Mouse (Mus musculus) kidney, postnatal 0 days (tissue): ENCODE results near the gene Zfp553. TPM values are rescaled to one million over a fixed set of nuclear protein-coding genes. Genes with fewer than 3 reads are reported as not detected.
A peak's percentile ranks its signal among the peaks of the same experiment; 100 is the strongest.

ENCODE experiments used
- ATAC-seq: fragments of 200-750 bp; cut with Nextera tagmentation; replicated peaks from 2 replicates; pipeline ENCODE4 v1.8.0; 2017; ENCODE audit warnings: low read depth, moderate number of reproducible peaks, moderate TSS enrichment, moderate library complexity; ENCODE audit not compliant: low FRiP score
- DNase-seq: peaks from one replicate; pipeline ENCODE4 v3.0.0-alpha.2; 2016; ENCODE audit warnings: low spot score
- H3K27ac ChIP-seq: fragments of 300-500 bp; sonication (generic); 2 replicates; pipeline ENCODE4 v1.5.1; 2014; ENCODE audit warnings: mild to moderate bottlenecking
- H3K27me3 ChIP-seq: fragments of 300-500 bp; sonication (generic); 2 replicates; pipeline ENCODE4 v1.6.1; 2014; ENCODE audit warnings: low read length, mixed read lengths; ENCODE audit not compliant: insufficient read depth
- H3K36me3 ChIP-seq: fragments of 300-500 bp; sonication (generic); 2 replicates; pipeline ENCODE4 v1.6.1; 2014; ENCODE audit warnings: low read length, mixed read lengths; ENCODE audit not compliant: insufficient read depth
- H3K4me1 ChIP-seq: fragments of 300-500 bp; sonication (generic); replicated peaks from 2 replicates; pipeline ENCODE4 v1.6.1; 2014; ENCODE audit warnings: antibody characterized with exemption, low read length, mixed read lengths; ENCODE audit not compliant: insufficient read depth
- H3K4me2 ChIP-seq: fragments of 300-500 bp; sonication (generic); 2 replicates; pipeline ENCODE4 v1.6.1; 2014; ENCODE audit warnings: mild to moderate bottlenecking, low read length, moderate library complexity, mixed read lengths
- H3K4me3 ChIP-seq: fragments of 300-500 bp; sonication (generic); replicated peaks from 2 replicates; pipeline ENCODE4 v1.5.1; 2014; ENCODE audit warnings: low read depth, low read length
- H3K9ac ChIP-seq: fragments of 300-500 bp; sonication (generic); 2 replicates; pipeline ENCODE4 v1.6.1; 2014; ENCODE audit warnings: low read depth, low read length
- H3K9me3 ChIP-seq: fragments of 300-500 bp; sonication (generic); replicated peaks from 2 replicates; pipeline ENCODE4 v1.6.1; 2016; ENCODE audit warnings: low read length, inconsistent platforms, mixed read lengths
- CTCF ChIP-seq: IDR thresholded peaks from 2 replicates; pipeline ENCODE4 v1.5.1; 2016; ENCODE audit warnings: antibody characterized with exemption, low read depth, mild to moderate bottlenecking, moderate library complexity
- WGBS: fragments of 180-500 bp; shearing (Covaris S2); extraction: QIAGEN DNeasy Blood & Tissue Kit; methylation state at CpG from one replicate; pipeline ENCODE4 v1.1.7; 2014; 5-methylcytosine and 5-hydroxymethylcytosine counted together
- polyA plus RNA-seq: library from polyadenylated mRNA; unstranded; fragments of >200 nt; fragmentation: Nextera tagmentation; extraction: Ambion mirVana; gene quantifications from 2 replicates; pipeline ENCODE4 v1.2.1, GENCODE M21; 2015

Zfp553 gene
- polyA plus RNA-seq, result 22.3 and 25.1 TPM in 2 replicates

DNA sequence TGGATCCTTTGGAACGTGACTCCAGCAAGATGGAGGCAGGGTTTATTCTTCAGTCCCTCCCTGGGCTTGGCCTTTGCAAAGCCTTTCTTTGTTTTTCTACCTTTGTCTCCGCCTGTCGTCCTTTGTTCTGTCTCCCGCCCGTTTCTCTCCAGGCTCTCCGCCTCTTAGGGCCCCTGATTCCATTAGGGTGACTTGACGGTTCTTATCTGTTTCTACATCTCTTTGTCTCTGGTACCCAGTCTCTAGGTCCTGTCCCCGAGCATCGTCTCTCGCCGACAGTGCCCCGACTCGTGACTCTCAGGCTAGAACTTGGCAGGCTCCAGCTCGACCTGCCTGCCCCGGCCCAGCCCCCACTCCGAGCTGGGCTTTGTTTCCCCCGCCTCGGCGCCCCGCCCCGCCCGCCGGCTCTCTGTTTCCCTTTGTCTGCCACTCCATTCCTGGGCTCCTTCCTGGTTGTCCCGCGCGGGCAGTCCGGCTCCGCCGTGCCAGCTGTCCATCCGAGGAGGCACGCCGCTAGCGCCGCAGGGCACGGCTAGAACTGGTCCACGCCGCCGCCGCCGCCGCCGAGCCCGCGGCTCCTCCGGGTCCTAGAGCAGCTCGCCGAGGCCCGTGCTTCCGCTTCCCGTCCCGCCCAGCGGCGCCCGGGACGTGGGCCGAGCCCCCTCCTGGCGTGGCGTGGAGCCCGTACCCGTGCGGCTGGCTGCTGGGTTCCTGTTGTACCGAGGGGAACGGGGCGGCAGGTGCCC is at the start of gene Zfp553, which contains the start of gene Sept1:
TSS of gene Zfp553 (plus strand) at position 440 of the 746 bp plus-strand sequence.
TSS of gene Sept1 (minus strand) at position 509 of the 746 bp plus-strand sequence.
- Histone ChIP-seq H3K27me3 (no peaks in the 10 kb centered on the region), H3K9me3 (no peaks in the 10 kb centered on the region), H3K27ac (peak within 1 kb of the TSS; percentile 97), H3K4me3 (peak within 1 kb of the TSS; percentile 90), H3K4me1 (peaks cover 13% of the 10 kb centered on the region), H3K36me3 (peaks cover 29% of the 10 kb centered on the region), H3K9ac (peak within 1 kb of the TSS; percentile 87), H3K4me2 (peak within 1 kb of the TSS; percentile 67)
- peak; percentile 91 for ATAC-seq
- DNase-seq, result peak; percentile 90
- TF ChIP-seq CTCF, result no peak
- WGBS, result under 1% methylated on average over 64 of the region's 64 CpGs

DNA sequence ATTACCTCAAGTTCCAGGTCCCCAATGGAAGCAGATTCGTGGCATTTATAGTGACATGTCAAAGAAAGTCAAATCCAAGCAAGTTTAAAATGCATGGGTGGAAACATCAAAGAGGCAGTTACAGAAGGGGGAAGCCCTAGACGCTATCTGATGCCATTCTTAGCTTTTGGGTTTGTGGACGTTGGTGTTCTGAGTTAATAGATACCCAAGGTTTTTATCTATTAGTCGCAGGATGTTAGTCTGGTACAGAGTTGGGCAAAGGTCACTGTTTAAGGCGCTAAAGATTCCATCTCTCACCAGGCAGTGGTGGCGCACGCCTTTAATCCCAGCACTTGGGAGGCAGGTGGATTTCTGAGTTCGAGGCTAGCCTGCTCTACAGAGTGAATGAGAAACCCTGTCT is 49.5 kb upstream of the Zfp553 start:
- Histone ChIP-seq H3K4me3 (no peak overlapping the region), H3K36me3 (no peaks in the 10 kb centered on the region), H3K9ac (no peak overlapping the region), H3K4me1 (no peaks in the 10 kb centered on the region), H3K4me2 (no peak overlapping the region), H3K27me3 (no peaks in the 10 kb centered on the region), H3K27ac (no peak overlapping the region), H3K9me3 (no peaks in the 10 kb centered on the region)
- DNase-seq (no peak), ATAC-seq (no peak)
- WGBS, result 69% methylated on average over 8 of the region's 8 CpGs
- TF ChIP-seq CTCF, result no peak

DNA sequence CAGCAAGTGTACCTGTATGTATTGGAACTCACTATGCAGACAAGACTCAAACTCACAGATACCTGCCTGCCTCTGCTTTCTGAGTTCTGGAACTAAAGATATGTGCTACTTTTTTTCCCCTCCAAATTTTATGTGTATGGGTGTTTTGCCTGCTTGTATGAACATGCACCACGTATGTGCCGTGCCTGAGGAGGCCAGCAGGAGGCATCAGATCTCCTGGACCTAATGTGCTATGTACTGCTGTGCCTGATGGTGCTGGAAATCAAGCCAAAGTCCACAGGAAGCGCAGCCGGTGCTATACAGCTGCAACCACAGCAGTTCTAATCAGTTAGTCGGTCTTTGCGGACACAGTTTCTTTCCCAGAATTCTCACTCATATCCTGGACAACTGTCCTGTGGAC is 49.0 kb upstream of the Zfp553 start:
- no peaks in the 10 kb centered on the region for H3K9me3 ChIP-seq
- DNase-seq (no peak), ATAC-seq (0 out of 2 replicates have a peak, but pooled peaks have one; percentile 43)
- WGBS, result 77% methylated on average over 6 of the region's 6 CpGs
- no peak overlapping the region for H3K27ac ChIP-seq
- H3K9ac ChIP-seq, result no peak overlapping the region
- H3K4me1 ChIP-seq, result no peaks in the 10 kb centered on the region
- H3K4me3 ChIP-seq, result no peak overlapping the region
- H3K4me2 ChIP-seq, result no peak overlapping the region
- TF ChIP-seq CTCF, result peak; percentile 43
- no peaks in the 10 kb centered on the region for H3K36me3 ChIP-seq
- H3K27me3 ChIP-seq, result no peaks in the 10 kb centered on the region

DNA sequence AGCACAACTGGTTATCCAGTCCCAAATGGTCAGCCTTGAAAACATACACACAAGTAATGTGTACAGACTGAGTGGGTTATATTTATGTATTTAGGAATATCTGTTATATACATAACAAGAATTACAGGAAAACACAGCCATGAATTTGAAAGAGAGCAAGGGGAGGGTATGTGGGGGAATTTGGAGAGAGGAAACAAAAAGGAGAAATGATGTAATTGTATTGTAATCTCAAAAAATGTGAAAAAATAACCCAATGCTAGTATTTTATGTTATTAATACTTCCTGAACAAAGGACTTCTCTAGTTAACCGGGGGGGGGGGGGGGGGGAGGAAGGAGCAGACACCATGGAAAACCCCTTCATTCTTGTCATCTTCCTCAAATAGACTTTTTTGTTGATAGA is 48.1 kb upstream of the Zfp553 start:
- no peak overlapping the region for H3K9ac ChIP-seq
- no peaks in the 10 kb centered on the region for H3K36me3 ChIP-seq
- ATAC-seq (no peak), DNase-seq (no peak)
- WGBS, result 40% methylated on average over 1 of the region's 1 CpGs
- no peak overlapping the region for H3K4me3 ChIP-seq
- H3K9me3 ChIP-seq, result no peaks in the 10 kb centered on the region
- no peaks in the 10 kb centered on the region for H3K27me3 ChIP-seq
- H3K4me2 ChIP-seq, result no peak overlapping the region
- TF ChIP-seq CTCF, result no peak
- no peaks in the 10 kb centered on the region for H3K4me1 ChIP-seq
- H3K27ac ChIP-seq, result no peak overlapping the region

DNA sequence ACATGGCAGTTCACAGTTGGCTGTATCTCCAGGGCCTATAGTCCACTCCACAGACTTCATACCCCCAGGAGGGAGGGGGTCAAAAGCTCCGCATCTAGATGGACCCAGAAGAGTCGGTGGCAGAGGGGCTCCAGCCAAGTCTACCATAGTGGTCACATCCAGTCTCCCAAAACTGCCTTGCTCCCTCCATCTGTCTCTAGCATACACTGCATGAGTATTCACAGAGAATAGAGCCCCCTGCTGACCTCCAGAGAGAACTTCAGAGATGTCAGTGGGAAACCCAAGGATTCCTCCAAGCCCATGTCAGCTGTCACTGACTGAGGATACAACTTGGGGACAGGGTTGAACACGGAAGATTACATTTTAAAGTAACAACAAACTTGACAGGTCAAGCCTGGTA is 47.3 kb upstream of the Zfp553 start:
- ATAC-seq (no peak), DNase-seq (peak; percentile 50)
- H3K4me1 ChIP-seq, result no peaks in the 10 kb centered on the region
- TF ChIP-seq CTCF, result peak; percentile 67
- H3K9me3 ChIP-seq, result no peaks in the 10 kb centered on the region
- H3K27me3 ChIP-seq, result no peaks in the 10 kb centered on the region
- WGBS, result 61% methylated on average over 3 of the region's 3 CpGs
- H3K4me2 ChIP-seq, result no peak overlapping the region
- H3K36me3 ChIP-seq, result no peaks in the 10 kb centered on the region
- no peak overlapping the region for H3K4me3 ChIP-seq
- no peak overlapping the region for H3K9ac ChIP-seq
- no peak overlapping the region for H3K27ac ChIP-seq

DNA sequence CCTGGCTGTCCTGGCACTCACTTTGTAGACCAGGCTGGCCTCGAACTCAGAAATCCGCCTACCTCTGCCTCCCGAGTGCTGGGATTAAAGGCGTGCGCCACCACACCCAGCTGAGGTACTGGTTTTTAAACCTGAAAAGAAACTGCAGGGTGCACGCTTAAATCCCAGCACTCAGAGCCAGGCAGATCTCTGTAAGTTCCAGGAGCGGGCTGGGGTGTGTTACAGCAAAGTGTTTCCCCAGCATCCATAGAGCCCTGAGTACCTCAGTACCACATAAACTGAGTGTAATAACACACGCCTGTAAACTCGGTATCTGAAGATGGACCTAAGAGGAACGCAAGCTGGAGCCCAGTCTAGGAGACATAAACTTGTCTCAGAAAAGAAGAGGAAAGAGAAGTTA is 45.5 kb upstream of the Zfp553 start:
- 76% methylated on average over 10 of the region's 10 CpGs for WGBS
- TF ChIP-seq CTCF, result no peak

More for the DNA sequence above, 45.5 kb upstream of the Zfp553 start:
- DNase-seq (no peak), ATAC-seq (no peak)
- no peak overlapping the region for H3K4me3 ChIP-seq
- no peaks in the 10 kb centered on the region for H3K4me1 ChIP-seq
- 0 out of 2 replicates have a peak, but pooled peaks cover 6% of the 10 kb centered on the region for H3K36me3 ChIP-seq
- no peak overlapping the region for H3K4me2 ChIP-seq
- H3K9me3 ChIP-seq, result no peaks in the 10 kb centered on the region
- no peak overlapping the region for H3K9ac ChIP-seq
- H3K27me3 ChIP-seq, result no peaks in the 10 kb centered on the region
- H3K27ac ChIP-seq, result no peak overlapping the region
